Mouse (Mus musculus) mouse trophoblast stem cell (cell line): ENCODE results near the gene Xpc.

Source experiments
- in situ Hi-C, 2 experiments: fragments of 300-500 bp; cut with MseI, MboI; formaldehyde crosslinking; loops; 2 replicates in 1 of 2; 3 replicates in 1 of 2; pipeline ENCODE4 v1.15.1; 2025

Xpc gene

GRCm38 (mm10) chr6:91515545-91516449 is at the start of gene Xpc, which contains the start of gene Lsm3:
Xpc (minus strand) TSS chr6:91515888.
Lsm3 (plus strand) TSS chr6:91515928.
- in situ Hi-C loops, result no loop called here

- in situ Hi-C loops, result no loop called here
These were observed 47.3 kb upstream of the Xpc start for GRCm38 (mm10) chr6:91563031-91563430.

GRCm38 (mm10) chr6:91560186-91560585 is 44.5 kb upstream of the Xpc start:
- in situ Hi-C loops, result no loop called here

- in situ Hi-C loops, result no loop called here
These were observed 43.7 kb upstream of the Xpc start for GRCm38 (mm10) chr6:91559371-91559770.

GRCm38 (mm10) chr6:91558565-91558964 is 42.9 kb upstream of the Xpc start:
- in situ Hi-C loops, result no loop called here

GRCm38 (mm10) chr6:91552693-91553092 is 37.0 kb upstream of the Xpc start:
- in situ Hi-C loops, result no loop called here

GRCm38 (mm10) chr6:91551671-91552070 is 36.0 kb upstream of the Xpc start:
- in situ Hi-C loops, result no loop called here

GRCm38 (mm10) chr6:91549621-91550020 is 33.9 kb upstream of the Xpc start:
- in situ Hi-C loops, result no loop called here

- in situ Hi-C loops, result no loop called here
These were observed 31.6 kb upstream of the Xpc start for GRCm38 (mm10) chr6:91547313-91547712.

- in situ Hi-C loops, result no loop called here
These were observed 30.7 kb upstream of the Xpc start for GRCm38 (mm10) chr6:91546241-91546884.

- in situ Hi-C loops, result no loop called here
These were observed 27.4 kb upstream of the Xpc start for GRCm38 (mm10) chr6:91543056-91543455.

GRCm38 (mm10) chr6:91541276-91541675 is 25.6 kb upstream of the Xpc start:
- in situ Hi-C loops, result no loop called here

- in situ Hi-C loops, result no loop called here
These were observed 20.5 kb upstream of the Xpc start for GRCm38 (mm10) chr6:91536047-91536765.

- in situ Hi-C loops, result no loop called here
These were observed 19.5 kb upstream of the Xpc start for GRCm38 (mm10) chr6:91535231-91535630.

- in situ Hi-C loops, result no loop called here
These were observed 18.6 kb upstream of the Xpc start for GRCm38 (mm10) chr6:91534268-91534667.

GRCm38 (mm10) chr6:91533771-91534170 is 18.1 kb upstream of the Xpc start:
- in situ Hi-C loops, result no loop called here

- in situ Hi-C loops, result no loop called here
These were observed 17.7 kb upstream of the Xpc start for GRCm38 (mm10) chr6:91533359-91533758.

- in situ Hi-C loops, result no loop called here
These were observed 17.0 kb upstream of the Xpc start for GRCm38 (mm10) chr6:91532661-91533060.

GRCm38 (mm10) chr6:91531276-91531675 is 15.6 kb upstream of the Xpc start:
- in situ Hi-C loops, result no loop called here

GRCm38 (mm10) chr6:91530673-91531072 is 15.0 kb upstream of the Xpc start:
- in situ Hi-C loops, result no loop called here

- in situ Hi-C loops, result no loop called here
These were observed 12.6 kb upstream of the Xpc start for GRCm38 (mm10) chr6:91528265-91528664.

GRCm38 (mm10) chr6:91527227-91527860 is 11.7 kb upstream of the Xpc start:
- in situ Hi-C loops, result no loop called here
